Mouse (Mus musculus): ENCODE measurements around the gene Mapkap1.

GRCm38 (mm10) chr2:34425573-34426223, 19.1 kb downstream of the Mapkap1 start:
- TF ChIP-seq POLR2A (IDR thresholded peaks at IDR 0.05; ENCODE audit: control insufficient read depth, low read depth, low read length) (no peak), CTCF (IDR thresholded peaks at IDR 0.05; ENCODE audit: control insufficient read depth, insufficient read depth, insufficient replicate concordance, low read depth, low read length) (no peak)
